Mouse (Mus musculus): ENCODE results near the gene Mdh2.

Mdh2 gene

GRCm38 (mm10) chr5:135834769-135835491 is 56.6 kb downstream of the Mdh2 start:
- peak; percentile 93 for DNase-seq (ENCODE audit: low read depth, low spot score)

DNA sequence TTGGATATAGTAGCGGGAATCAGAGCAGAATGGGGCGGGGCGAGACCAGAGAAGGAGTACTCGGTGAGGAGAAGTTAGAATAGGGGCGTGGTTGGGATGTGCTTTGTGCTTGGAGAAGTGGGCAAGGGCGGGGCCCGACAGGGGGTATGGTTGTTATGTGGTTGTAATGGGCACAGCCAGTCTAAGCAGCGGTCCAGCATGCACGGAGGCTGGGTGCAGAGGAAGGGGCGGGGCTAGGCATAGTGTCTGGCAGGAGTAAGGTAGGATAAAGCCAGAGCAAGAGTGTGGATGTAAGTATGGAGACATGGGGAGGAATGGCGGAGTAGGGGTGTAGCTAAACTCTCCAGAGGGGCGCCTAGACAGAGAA is 57.2 kb downstream of the Mdh2 start:
- no peak for DNase-seq (ENCODE audit: low read depth, low spot score)

- DNase-seq (ENCODE audit: low read depth, low spot score) = no peak
Observed at GRCm38 (mm10) chr5:135835981-135836380, 57.7 kb downstream of the Mdh2 start.
